ENCODE assay signal across 8 mouse cellular contexts in the genomic region with DNA sequence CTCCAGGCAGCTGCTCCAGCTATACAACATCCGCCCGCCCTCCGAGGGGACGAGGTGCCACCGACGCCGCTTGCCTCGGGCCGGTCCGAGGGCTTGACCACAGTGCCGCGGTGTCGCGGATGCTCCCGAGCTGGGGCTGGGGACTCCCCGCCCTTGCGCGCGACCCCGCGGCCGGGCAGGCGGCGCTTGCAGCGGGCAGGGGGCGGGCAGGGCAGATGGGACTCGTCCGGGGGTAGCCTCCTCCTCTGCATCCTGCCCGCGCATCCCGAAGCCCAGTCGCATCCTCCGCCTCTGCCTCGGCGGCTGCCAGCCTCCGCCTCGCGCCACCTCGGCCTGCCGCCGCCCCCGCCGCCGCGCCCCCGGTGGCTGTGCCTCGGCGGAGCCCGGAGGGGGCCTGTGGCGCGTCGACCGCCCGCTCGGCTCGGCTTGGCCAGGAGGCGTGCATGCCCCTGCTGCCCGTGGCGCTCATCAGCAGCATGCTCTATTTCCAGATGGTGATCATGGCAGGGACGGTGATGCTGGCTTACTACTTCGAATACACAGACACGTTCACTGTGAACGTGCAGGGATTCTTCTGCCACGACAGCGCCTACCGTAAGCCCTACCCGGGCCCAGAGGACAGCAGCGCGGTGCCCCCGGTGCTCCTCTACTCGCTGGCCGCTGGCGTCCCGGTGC. TPM values are rescaled to one million over a fixed set of nuclear protein-coding genes. Genes with fewer than 3 reads are reported as not detected.
DNase-seq lines count a peak whose midpoint lies in the region; ATAC-seq and TF ChIP-seq lines count a peak whose summit lies in the region.

No protein-coding gene starts in this region.

- ATAC-seq in lung, embryonic 15.5 days (ENCODE audit: borderline replicate concordance, extremely low read depth, low FRiP score, low TSS enrichment), result peak; percentile 70; the same call in 1 of the 2 replicates
- ATAC-seq in liver, postnatal 0 days, result 0 out of 2 replicates have a peak, but pooled peaks have one; percentile 10

- peak overlapping the region; percentile 43 for H3K4me3 ChIP-seq in lung, embryonic 15.5 days
- H3K4me3 ChIP-seq in liver, postnatal 0 days (ENCODE audit: low read depth, low read length), result peak overlapping the region; percentile 31

- peaks cover 13% of the 10 kb centered on the region; the same call in 1 of the 2 replicates for H3K4me1 ChIP-seq in lung, embryonic 15.5 days
- no peaks in the 10 kb centered on the region for H3K4me1 ChIP-seq in liver, postnatal 0 days (ENCODE audit: insufficient read depth)

- H3K9me3 ChIP-seq in lung, embryonic 15.5 days, result no peaks in the 10 kb centered on the region
- no peaks in the 10 kb centered on the region for H3K9me3 ChIP-seq in liver, postnatal 0 days (ENCODE audit: low read length)

- H3K36me3 ChIP-seq in lung, embryonic 15.5 days, result no peaks in the 10 kb centered on the region
- no peaks in the 10 kb centered on the region for H3K36me3 ChIP-seq in liver, postnatal 0 days (replicated peaks; ENCODE audit: insufficient read depth, low read length)

- no peak for DNase-seq in lung, postnatal 36 days
- peak; percentile 60 to 66 for DNase-seq in cerebellum, postnatal 25 days
- peak; percentile 18 to 23 for DNase-seq in gastrocnemius, postnatal 4 days (ENCODE audit: low spot score in 2 of 2)
- peak; percentile 37 to 63 for DNase-seq in layer of hippocampus, adult 8-10 months (ENCODE audit: low spot score in 2 of 2)
- peak; percentile 13 for DNase-seq in liver, postnatal 0 days
- DNase-seq in right cerebral cortex, postnatal 36 days (ENCODE audit: low spot score in 2 of 2), result peak; percentile 37 to 48
- no peak for DNase-seq in spleen, adult 18-20 months

- TF ChIP-seq EP300 in liver, postnatal 0 days (IDR thresholded peaks at IDR 0.05; ENCODE audit: low read depth), result no peak

- no peak overlapping the region for H3K27ac ChIP-seq in lung, embryonic 15.5 days
- H3K27ac ChIP-seq in liver, postnatal 0 days (ENCODE audit: low read depth), result no peak overlapping the region

- no peak for TF ChIP-seq CTCF in liver, postnatal 0 days (IDR thresholded peaks at IDR 0.05; ENCODE audit: low read depth)

- under 1% methylated on average over 68 of the region's 74 CpGs for WGBS in lung, embryonic 15.5 days
- WGBS in liver, postnatal 0 days (ENCODE audit: insufficient replicate concordance), result 2% methylated on average over 73 of the region's 74 CpGs

- H3K4me2 ChIP-seq in lung, embryonic 15.5 days, result peak overlapping the region; percentile 94
- H3K4me2 ChIP-seq in liver, postnatal 0 days (ENCODE audit: low read depth, low read length), result peak overlapping the region; percentile 59

- peaks cover 35% of the 10 kb centered on the region for H3K27me3 ChIP-seq in lung, embryonic 15.5 days
- peaks cover 17% of the 10 kb centered on the region for H3K27me3 ChIP-seq in liver, postnatal 0 days (ENCODE audit: insufficient read depth, low read length)

- H3K9ac ChIP-seq in lung, embryonic 15.5 days, result peak overlapping the region; percentile 19; the same call in 1 of the 2 replicates
- no peak overlapping the region for H3K9ac ChIP-seq in liver, postnatal 0 days (replicated peaks)

RNA-seq across cellular contexts. Expression of a gene that starts 0.8 kb away (rescaled TPM):
- polyA plus RNA-seq in lung, embryonic 15.5 days (2015; fragmentation: Nextera tagmentation; extraction: Ambion mirVana), result 1.0 and 1.5 TPM in 2 replicates
- total RNA-seq in gastrocnemius, postnatal 4 days (2021), result under 1 TPM; 0.13 to 0.22 TPM
- total RNA-seq in layer of hippocampus, adult 8-10 months (2022), result 10 to 100 TPM; 28.4 to 32.6 (median 31.0) TPM
- not detected in 2 replicates for polyA plus RNA-seq in liver, postnatal 0 days (2015; fragmentation: Nextera tagmentation; extraction: Ambion mirVana)

Comparison
In these comparisons a context has a peak if more than half of its experiments do, and no peak if none do; other contexts are left out.
1. DNase-seq: peak in cerebellum, postnatal 25 days (2 of 2), gastrocnemius, postnatal 4 days (2 of 2), layer of hippocampus, adult 8-10 months (2 of 2), liver, postnatal 0 days (single experiment) and right cerebral cortex, postnatal 36 days (2 of 2); none in lung, postnatal 36 days (single experiment) and spleen, adult 18-20 months (0 of 2).
2. RNA of a gene that starts 0.8 kb away (total RNA-seq): 28.4 to 32.6 TPM in layer of hippocampus, adult 8-10 months; 0.13 to 0.22 TPM in gastrocnemius, postnatal 4 days; every median in the first group is over 10 times any median in the second.